ENCODE assay signal across 8 mouse cellular contexts in genomic region chrX:142529892-142530291, GRCm38 (mm10).
DNase-seq lines count a peak whose midpoint lies in the region; ATAC-seq lines count a peak whose summit lies in the region.
"Had no signal": no experiment of that assay in that cellular context is flagged by ENCODE, and none has a peak within 500 bp of the region (broad histone marks: within the 10 kb centered on the region; RNA-seq: fewer than 3 reads in every experiment).

No protein-coding gene starts in this region.

- ATAC-seq in limb, embryonic 11.5 days (ENCODE audit: insufficient number of reproducible peaks, low FRiP score, low TSS enrichment, low read depth), result no peak
- no peak for ATAC-seq in heart, embryonic 12.5 days (ENCODE audit: insufficient number of reproducible peaks, low FRiP score)
- no peak for ATAC-seq in midbrain, embryonic 11.5 days (ENCODE audit: low FRiP score)

- no peak overlapping the region for H3K4me2 ChIP-seq in limb, embryonic 11.5 days (ENCODE audit: low read depth, severe bottlenecking)
- H3K4me2 ChIP-seq in heart, embryonic 12.5 days, result no peak overlapping the region
- no peak overlapping the region for H3K4me2 ChIP-seq in midbrain, embryonic 11.5 days
- H3K4me2 ChIP-seq: limb, embryonic 12.5 days had no signal

- 55% methylated on average over 7 of the region's 7 CpGs for WGBS in limb, embryonic 11.5 days
- WGBS in limb, embryonic 10.5 days, result 53% methylated on average over 7 of the region's 7 CpGs
- WGBS in heart, embryonic 12.5 days, result 54% methylated on average over 7 of the region's 7 CpGs
- 45% methylated on average over 7 of the region's 7 CpGs for WGBS in midbrain, embryonic 11.5 days

- no peaks in the 10 kb centered on the region for H3K36me3 ChIP-seq in limb, embryonic 11.5 days (ENCODE audit: control insufficient read depth, insufficient read depth, low read length)
- no peaks in the 10 kb centered on the region for H3K36me3 ChIP-seq in limb, embryonic 10.5 days
- H3K36me3 ChIP-seq in heart, embryonic 12.5 days, result no peaks in the 10 kb centered on the region
- no peaks in the 10 kb centered on the region for H3K36me3 ChIP-seq in midbrain, embryonic 11.5 days (ENCODE audit: control insufficient read depth, insufficient read depth, low read length)
- H3K36me3 ChIP-seq: limb, embryonic 12.5 days had no signal

- H3K27me3 ChIP-seq in limb, embryonic 11.5 days (ENCODE audit: control insufficient read depth, insufficient read depth, low read length), result peaks cover 2% of the 10 kb centered on the region; the same call in 1 of the 2 replicates
- H3K27me3 ChIP-seq in limb, embryonic 10.5 days (ENCODE audit: low read depth, poor library complexity, severe bottlenecking), result peaks cover 65% of the 10 kb centered on the region
- H3K27me3 ChIP-seq in heart, embryonic 12.5 days (replicated peaks), result no peaks in the 10 kb centered on the region
- H3K27me3 ChIP-seq in midbrain, embryonic 11.5 days (ENCODE audit: control insufficient read depth, insufficient read depth, low read length), result no peaks in the 10 kb centered on the region; the same call in 1 of the 2 replicates

- peak; percentile 23 for DNase-seq in limb, embryonic 11.5 days (ENCODE audit: low spot score)
- DNase-seq in limb, embryonic 10.5 days (ENCODE audit: low spot score), result no peak
- DNase-seq in ES-CJ7 (ENCODE audit: low read depth, low spot score), result peak; percentile 28
- DNase-seq in T-cell, adult 2 months (ENCODE audit: low spot score), result peak; percentile 1
- peak; percentile 16 for DNase-seq in mesoderm, embryonic 11.5 days (ENCODE audit: low read depth, low spot score)
- DNase-seq in midbrain, embryonic 11.5 days (ENCODE audit: low spot score, missing footprints), result no peak

- no peak overlapping the region for H3K4me3 ChIP-seq in limb, embryonic 11.5 days (ENCODE audit: low read depth, low read length)
- H3K4me3 ChIP-seq in limb, embryonic 10.5 days, result no peak overlapping the region
- H3K4me3 ChIP-seq in heart, embryonic 12.5 days, result no peak overlapping the region
- H3K4me3 ChIP-seq in midbrain, embryonic 11.5 days (ENCODE audit: low read depth, low read length), result no peak overlapping the region
- H3K4me3 ChIP-seq: limb, embryonic 12.5 days had no signal

- no peaks in the 10 kb centered on the region for H3K4me1 ChIP-seq in limb, embryonic 11.5 days (ENCODE audit: control insufficient read depth, insufficient read depth, low read length)
- H3K4me1 ChIP-seq in limb, embryonic 10.5 days, result no peaks in the 10 kb centered on the region; the same call in 1 of the 2 replicates
- H3K4me1 ChIP-seq in heart, embryonic 12.5 days (replicated peaks), result no peaks in the 10 kb centered on the region
- H3K4me1 ChIP-seq in midbrain, embryonic 11.5 days (ENCODE audit: control insufficient read depth, insufficient read depth, low read length), result no peaks in the 10 kb centered on the region
- H3K4me1 ChIP-seq: limb, embryonic 12.5 days had no signal

- no peak overlapping the region for H3K27ac ChIP-seq in limb, embryonic 11.5 days (replicated peaks; ENCODE audit: low read depth, low read length)
- no peak overlapping the region for H3K27ac ChIP-seq in limb, embryonic 10.5 days
- H3K27ac ChIP-seq in heart, embryonic 12.5 days (ENCODE audit: poor library complexity, severe bottlenecking), result no peak overlapping the region
- H3K27ac ChIP-seq in midbrain, embryonic 11.5 days (ENCODE audit: low read depth, low read length), result no peak overlapping the region
- H3K27ac ChIP-seq: limb, embryonic 12.5 days had no signal

- no peaks in the 10 kb centered on the region for H3K9me3 ChIP-seq in limb, embryonic 11.5 days (ENCODE audit: control insufficient read depth, low read length)
- no peaks in the 10 kb centered on the region for H3K9me3 ChIP-seq in limb, embryonic 10.5 days (replicated peaks)
- H3K9me3 ChIP-seq in heart, embryonic 12.5 days (replicated peaks), result no peaks in the 10 kb centered on the region
- no peaks in the 10 kb centered on the region for H3K9me3 ChIP-seq in midbrain, embryonic 11.5 days (ENCODE audit: control insufficient read depth, low read length)
- H3K9me3 ChIP-seq: limb, embryonic 12.5 days had no signal

- no peak overlapping the region for H3K9ac ChIP-seq in limb, embryonic 11.5 days (ENCODE audit: low read length)
- no peak overlapping the region for H3K9ac ChIP-seq in heart, embryonic 12.5 days
- H3K9ac ChIP-seq in midbrain, embryonic 11.5 days (ENCODE audit: low read length), result no peak overlapping the region
- H3K9ac ChIP-seq: limb, embryonic 12.5 days had no signal

Comparison
In these comparisons a context has a peak if more than half of its experiments do, and no peak if none do; other contexts are left out.
1. DNase-seq: peak in limb, embryonic 11.5 days (single experiment), ES-CJ7 (single experiment), T-cell, adult 2 months (single experiment) and mesoderm, embryonic 11.5 days (single experiment); none in limb, embryonic 10.5 days (single experiment) and midbrain, embryonic 11.5 days (single experiment).